Mouse (Mus musculus): ENCODE measurements around the gene Abca4. TPM values are rescaled to one million over a fixed set of nuclear protein-coding genes. Genes with fewer than 3 reads are reported as not detected.
"Not testable (repeated sequence)": the region's sequence is repeated elsewhere in the genome, so short reads cannot be mapped to it uniquely, and the experiment has no call there.

The Abca4 gene
- total and polyA plus RNA-seq, 3 experiments = 0.15 to 0.49 TPM; not detected in 1

- Histone ChIP-seq H3K79me2 (ENCODE audit: control insufficient read depth, insufficient read depth, low read length, poor library complexity) (no peaks in the 10 kb centered on the region), H3K9ac (ENCODE audit: control insufficient read depth, low read depth, low read length, poor library complexity, severe bottlenecking) (no peak overlapping the region), H3K27ac (ENCODE audit: control insufficient read depth, low read depth, low read length) (no peak overlapping the region), H3K36me3 (ENCODE audit: control insufficient read depth in 1 of 2, insufficient read depth in 2 of 2, low read length in 2 of 2) (peaks cover 0 to under 1% of the 10 kb centered on the region in 2 experiments; a peak in 1 of 4 replicates), H3K27me3 (ENCODE audit: control insufficient read depth in 1 of 2, insufficient read depth in 2 of 2, low read length in 2 of 2) (0 out of 4 replicates have a peak, but pooled peaks cover 2% of the 10 kb centered on the region in 2 experiments), H3K4me3 (ENCODE audit: control insufficient read depth in 1 of 2, insufficient read depth in 1 of 2, low read depth in 2 of 2, low read length in 2 of 2) (no peak overlapping the region), H3K4me1 (ENCODE audit: control insufficient read depth in 1 of 2, insufficient read depth in 2 of 2, low read length in 2 of 2) (0 out of 4 replicates have a peak, but pooled peaks cover 0 to under 1% of the 10 kb centered on the region in 2 experiments), H3K9me3 (replicated peaks; ENCODE audit: insufficient read depth, low read length) (no peaks in the 10 kb centered on the region)
- DNase-seq (ENCODE audit: low read depth, low spot score) = no peak
- TF ChIP-seq EP300 (IDR thresholded peaks at IDR 0.05; ENCODE audit: low read depth in 1 of 2, low read length in 2 of 2) = no peak
- no peak for TF ChIP-seq ZC3H11A (IDR thresholded peaks at IDR 0.05; ENCODE audit: low read depth, low read length)
- no peak for TF ChIP-seq JUND (IDR thresholded peaks at IDR 0.05; ENCODE audit: low read depth, low read length)
- TF ChIP-seq MAFK (IDR thresholded peaks at IDR 0.05; ENCODE audit: borderline replicate concordance, low read depth, low read length) = no peak
- no peak for TF ChIP-seq ZNF384 (IDR thresholded peaks at IDR 0.05; ENCODE audit: low read depth, low read length)
- no peak for TF ChIP-seq POLR2AphosphoS5 (IDR thresholded peaks at IDR 0.05; ENCODE audit: borderline replicate concordance, low read depth, low read length)
- TF ChIP-seq RAD21 (IDR thresholded peaks at IDR 0.05; ENCODE audit: low read depth, low read length) = no peak
- TF ChIP-seq MYB (IDR thresholded peaks at IDR 0.05; ENCODE audit: low read depth, low read length) = no peak
- no peak for TF ChIP-seq KAT2A (conservative IDR thresholded peaks at IDR 0.05; ENCODE audit: low read depth, low read length)
- no peak for TF ChIP-seq USF1 (IDR thresholded peaks at IDR 0.05; ENCODE audit: low read depth, low read length)
Observed at GRCm38 (mm10) chr3:122221240-122222036, 177.2 kb downstream of the Abca4 start.

GRCm38 (mm10) chr3:122226972-122227371 is 182.7 kb downstream of the Abca4 start:
- not testable (repeated sequence) for H3K4me1 ChIP-seq (ENCODE audit: control insufficient read depth in 1 of 2, insufficient read depth in 2 of 2, low read length in 2 of 2); H3K9me3 ChIP-seq (replicated peaks; ENCODE audit: insufficient read depth, low read length); H3K27ac ChIP-seq (ENCODE audit: control insufficient read depth, low read depth, low read length); H3K79me2 ChIP-seq (ENCODE audit: control insufficient read depth, insufficient read depth, low read length, poor library complexity); H3K36me3 ChIP-seq (ENCODE audit: control insufficient read depth in 1 of 2, insufficient read depth in 2 of 2, low read length in 2 of 2); H3K9ac ChIP-seq (ENCODE audit: control insufficient read depth, low read depth, low read length, poor library complexity, severe bottlenecking); H3K4me3 ChIP-seq (ENCODE audit: control insufficient read depth in 1 of 2, insufficient read depth in 1 of 2, low read depth in 2 of 2, low read length in 2 of 2); H3K27me3 ChIP-seq (ENCODE audit: control insufficient read depth in 1 of 2, insufficient read depth in 2 of 2, low read length in 2 of 2)
- DNase-seq (ENCODE audit: low read depth, low spot score) = peak; percentile 38
- TF ChIP-seq GATA1 (IDR thresholded peaks at IDR 0.05; ENCODE audit: low read depth, low read length) (0 out of 2 replicates have a peak, but pooled peaks have one; percentile 6), MXI1 (IDR thresholded peaks at IDR 0.05; ENCODE audit: low read depth, low read length) (peak; percentile 27; the same call in 1 of the 2 replicates), ETS1 (IDR thresholded peaks at IDR 0.05; ENCODE audit: low read depth, low read length) (0 out of 2 replicates have a peak, but pooled peaks have one; percentile 13), USF1 (IDR thresholded peaks at IDR 0.05; ENCODE audit: low read depth, low read length) (0 out of 2 replicates have a peak, but pooled peaks have one; percentile 12)

Other genes with a start within 250 kb of the Abca4 start
- gene Abcd3, start 229.1 kb upstream of the Abca4 start, total RNA-seq (2012; rRNA removed) = 14.8 and 22.2 TPM in 2 replicates
- gene Abcd3, start 229.1 kb upstream of the Abca4 start, polyA plus RNA-seq (2012; ENCODE audit: insufficient read depth in 1 of 2, insufficient read length in 2 of 2, low read depth in 1 of 2, low replicate concordance in 2 of 2, missing spikeins in 1 of 2) = 10 to 100 TPM; 29.9 to 61.4 TPM
- gene Arhgap29, start 91.9 kb upstream of the Abca4 start, total RNA-seq (2012; rRNA removed) = 0.23 and 0.36 TPM in 2 replicates
- under 1 TPM in 1 of 2 experiments, not detected in 1; 0.19 TPM for gene Arhgap29, start 91.9 kb upstream of the Abca4 start, polyA plus RNA-seq (2012; ENCODE audit: insufficient read depth in 1 of 2, insufficient read length in 2 of 2, low read depth in 1 of 2, low replicate concordance in 2 of 2, missing spikeins in 1 of 2)
- 121 and 123 TPM in 2 replicates for gene Gclm, start 201.1 kb downstream of the Abca4 start, total RNA-seq (2012; rRNA removed)
- gene Gclm, start 201.1 kb downstream of the Abca4 start, polyA plus RNA-seq (2012; ENCODE audit: insufficient read depth in 1 of 2, insufficient read length in 2 of 2, low read depth in 1 of 2, low replicate concordance in 2 of 2, missing spikeins in 1 of 2) = 100 to 1,000 TPM; 174 to 334 TPM
- gene Dnttip2, start 229.9 kb downstream of the Abca4 start, total RNA-seq (2012; rRNA removed) = 70.6 and 84.4 TPM in 2 replicates
- 10 to 100 TPM in 1 of 2 experiments, not detected in 1; 90.5 TPM for gene Dnttip2, start 229.9 kb downstream of the Abca4 start, polyA plus RNA-seq (2012; ENCODE audit: insufficient read depth in 1 of 2, insufficient read length in 2 of 2, low read depth in 1 of 2, low replicate concordance in 2 of 2, missing spikeins in 1 of 2)
- not detected in 2 replicates for gene Bcar3, start 249.7 kb downstream of the Abca4 start, total RNA-seq (2012; rRNA removed)
- gene Bcar3, start 249.7 kb downstream of the Abca4 start, polyA plus RNA-seq (2012; ENCODE audit: insufficient read depth in 1 of 2, insufficient read length in 2 of 2, low read depth in 1 of 2, low replicate concordance in 2 of 2, missing spikeins in 1 of 2) = not detected